Mouse (Mus musculus) limb, embryonic 12.5 days (tissue): Measurements from ENCODE around the gene Bpifb1. TPM values are rescaled to one million over a fixed set of nuclear protein-coding genes. Genes with fewer than 3 reads are reported as not detected.
"Not testable (repeated sequence)": the region's sequence is repeated elsewhere in the genome, so short reads cannot be mapped to it uniquely, and the experiment has no call there.

Experiments used
- ATAC-seq: fragments of 200-750 bp; cut with Nextera tagmentation; 2 replicates; pipeline ENCODE4 v1.8.0; 2017; ENCODE audit warnings: low read depth, moderate TSS enrichment; ENCODE audit not compliant: insufficient number of reproducible peaks, insufficient read depth, low FRiP score, low TSS enrichment
- H3K27ac ChIP-seq: fragments of 300-500 bp; sonication (generic); 2 replicates; pipeline ENCODE4 v1.5.1; 2016; ENCODE audit warnings: mild to moderate bottlenecking, moderate library complexity
- H3K27me3 ChIP-seq: fragments of 300-500 bp; sonication (generic); 2 replicates; pipeline ENCODE4 v1.6.1; 2016; ENCODE audit warnings: mild to moderate bottlenecking, moderate library complexity
- H3K36me3 ChIP-seq: fragments of 300-500 bp; sonication (generic); 2 replicates; pipeline ENCODE4 v1.6.1; 2016; ENCODE audit warnings: mild to moderate bottlenecking, moderate library complexity
- H3K4me1 ChIP-seq: fragments of 300-500 bp; sonication (generic); replicated peaks from 2 replicates; pipeline ENCODE4 v1.6.1; 2016
- H3K4me2 ChIP-seq: fragments of 300-500 bp; sonication (generic); 2 replicates; pipeline ENCODE4 v1.6.1; 2016; ENCODE audit warnings: mild to moderate bottlenecking, moderate library complexity
- H3K4me3 ChIP-seq: fragments of 300-500 bp; sonication (generic); replicated peaks from 2 replicates; pipeline ENCODE4 v1.5.1; 2016; ENCODE audit warnings: mild to moderate bottlenecking
- H3K9ac ChIP-seq: fragments of 300-500 bp; sonication (generic); replicated peaks from 2 replicates; pipeline ENCODE4 v1.6.1; 2016; ENCODE audit warnings: mild to moderate bottlenecking, moderate library complexity
- H3K9me3 ChIP-seq: fragments of 300-500 bp; sonication (generic); 2 replicates; pipeline ENCODE4 v1.6.1; 2016; ENCODE audit warnings: mild to moderate bottlenecking, moderate library complexity
- WGBS: fragments of 180-500 bp; shearing (Covaris S2); methylation state at CpG from one replicate; pipeline ENCODE4 v1.1.7; 2016; 5-methylcytosine and 5-hydroxymethylcytosine counted together
- polyA plus RNA-seq: library from polyadenylated mRNA; unstranded; fragments of >200 nt; fragmentation: Nextera tagmentation; extraction: Ambion mirVana; gene quantifications from 2 replicates; pipeline ENCODE4 v1.2.1, GENCODE M21; 2016

Gene Bpifb1
- polyA plus RNA-seq, 1 experiment from 2014 or later, result not detected

GRCm38 (mm10) chr2:154211881-154212280 is 21.3 kb downstream of the Bpifb1 start:
- no peak for ATAC-seq
- H3K27ac ChIP-seq, result no peak overlapping the region
- no peaks in the 10 kb centered on the region for H3K36me3 ChIP-seq
- no peaks in the 10 kb centered on the region for H3K4me1 ChIP-seq
- 86% methylated on average over 4 of the region's 4 CpGs for WGBS
- H3K9ac ChIP-seq, result no peak overlapping the region
- no peak overlapping the region for H3K4me3 ChIP-seq
- no peaks in the 10 kb centered on the region for H3K9me3 ChIP-seq
- H3K27me3 ChIP-seq, result no peaks in the 10 kb centered on the region
- no peak overlapping the region for H3K4me2 ChIP-seq

- Histone ChIP-seq H3K4me2 (no peak overlapping the region), H3K9me3 (no peaks in the 10 kb centered on the region), H3K9ac (no peak overlapping the region), H3K27me3 (no peaks in the 10 kb centered on the region), H3K4me3 (no peak overlapping the region), H3K36me3 (no peaks in the 10 kb centered on the region), H3K27ac (no peak overlapping the region), H3K4me1 (no peaks in the 10 kb centered on the region)
- WGBS, result 16% methylated on average over 5 of the region's 5 CpGs
- no peak for ATAC-seq
These were observed 24.6 kb downstream of the Bpifb1 start for GRCm38 (mm10) chr2:154215191-154215590.

- Histone ChIP-seq H3K36me3 (no peaks in the 10 kb centered on the region), H3K4me1 (peaks cover 18% of the 10 kb centered on the region), H3K4me3 (no peak overlapping the region), H3K27ac (no peak overlapping the region), H3K9me3 (no peaks in the 10 kb centered on the region), H3K9ac (no peak overlapping the region), H3K4me2 (no peak overlapping the region), H3K27me3 (no peaks in the 10 kb centered on the region)
- WGBS, result 73% methylated on average over 5 of the region's 5 CpGs
- no peak for ATAC-seq
These were observed 29.3 kb downstream of the Bpifb1 start for GRCm38 (mm10) chr2:154219950-154220349.

DNA sequence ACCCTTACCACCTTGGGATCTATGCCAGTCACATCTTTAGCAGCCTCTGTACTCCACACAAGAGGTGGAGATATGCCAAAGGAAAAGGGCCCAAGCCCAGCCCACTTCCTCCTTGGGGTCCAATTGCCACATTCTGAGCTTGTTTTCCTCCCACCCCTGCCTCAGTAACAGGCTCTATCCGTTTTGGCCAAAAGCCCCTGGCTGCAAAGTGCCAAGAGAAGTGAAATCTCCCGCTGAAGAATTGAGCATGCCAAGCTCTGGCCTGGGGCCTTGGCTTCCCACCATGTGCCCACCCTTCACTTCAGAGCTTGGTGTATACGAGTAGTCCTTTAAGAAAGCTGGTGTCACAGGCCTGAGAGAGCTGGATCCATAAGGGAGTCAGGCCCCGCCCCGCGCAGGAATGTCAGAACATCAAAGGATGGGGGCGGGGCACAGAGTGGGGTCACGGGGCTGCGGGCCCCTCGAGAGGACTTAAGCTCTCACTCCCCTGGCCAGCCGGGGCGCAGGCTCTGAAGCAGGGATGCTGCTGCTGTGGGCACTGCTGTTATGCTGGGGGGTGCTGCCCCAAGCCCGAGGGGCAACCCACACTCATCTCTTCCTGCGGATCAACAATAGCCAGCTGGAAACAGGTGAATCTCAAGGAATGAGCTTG is 32.8 kb downstream of the Bpifb1 start, which contains the start of gene Bpifb5:
TSS of gene Bpifb5 (plus strand) at position 478 of the 652 bp plus-strand sequence.
- H3K27ac ChIP-seq, result no peak within 1 kb of the TSS
- WGBS, result 5% methylated on average over 14 of the region's 14 CpGs

DNA sequence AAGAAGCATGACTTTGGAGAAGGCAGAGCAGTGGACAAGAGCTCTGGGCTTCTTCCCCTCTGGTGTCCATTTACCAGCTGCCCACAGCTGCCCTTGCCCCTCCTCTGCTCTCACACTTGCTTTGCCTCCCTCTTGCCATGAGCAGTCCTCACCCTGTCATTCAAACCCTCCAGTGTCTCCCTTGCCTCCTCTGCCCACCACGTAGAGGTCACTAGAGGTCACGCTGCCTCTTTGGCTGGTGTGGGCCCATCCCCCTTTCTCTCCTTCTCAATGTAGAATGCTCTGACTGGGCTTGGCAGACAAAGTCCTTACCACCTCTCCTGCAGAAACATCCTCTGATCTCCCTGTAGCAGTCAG is 33.3 kb downstream of the Bpifb1 start:
- no peak for ATAC-seq
- no peaks in the 10 kb centered on the region for H3K36me3 ChIP-seq
- 9% methylated on average over 2 of the region's 2 CpGs for WGBS
- no peaks in the 10 kb centered on the region for H3K9me3 ChIP-seq
- peak overlapping the region; percentile 36; the same call in 1 of the 2 replicates for H3K4me2 ChIP-seq
- H3K9ac ChIP-seq, result no peak overlapping the region
- H3K4me1 ChIP-seq, result peaks cover 28% of the 10 kb centered on the region
- no peak overlapping the region for H3K4me3 ChIP-seq
- H3K27ac ChIP-seq, result no peak overlapping the region
- no peaks in the 10 kb centered on the region for H3K27me3 ChIP-seq

More for the DNA sequence above, 32.8 kb downstream of the Bpifb1 start, which contains the start of gene Bpifb5:
- no peak for ATAC-seq
- Histone ChIP-seq H3K27me3 (no peaks in the 10 kb centered on the region), H3K9ac (no peak within 1 kb of the TSS), H3K36me3 (no peaks in the 10 kb centered on the region), H3K9me3 (no peaks in the 10 kb centered on the region), H3K4me2 (peak within 1 kb of the TSS; percentile 36), H3K4me1 (peaks cover 28% of the 10 kb centered on the region), H3K4me3 (no peak within 1 kb of the TSS)

GRCm38 (mm10) chr2:154226991-154227390 is 36.4 kb downstream of the Bpifb1 start:
- Histone ChIP-seq H3K4me3 (no peak overlapping the region), H3K4me2 (no peak overlapping the region), H3K9ac (no peak overlapping the region), H3K9me3 (no peaks in the 10 kb centered on the region), H3K27me3 (no peaks in the 10 kb centered on the region), H3K27ac (no peak overlapping the region), H3K36me3 (no peaks in the 10 kb centered on the region), H3K4me1 (peaks cover 28% of the 10 kb centered on the region)
- no peak for ATAC-seq
- 63% methylated on average over 4 of the region's 4 CpGs for WGBS

DNA sequence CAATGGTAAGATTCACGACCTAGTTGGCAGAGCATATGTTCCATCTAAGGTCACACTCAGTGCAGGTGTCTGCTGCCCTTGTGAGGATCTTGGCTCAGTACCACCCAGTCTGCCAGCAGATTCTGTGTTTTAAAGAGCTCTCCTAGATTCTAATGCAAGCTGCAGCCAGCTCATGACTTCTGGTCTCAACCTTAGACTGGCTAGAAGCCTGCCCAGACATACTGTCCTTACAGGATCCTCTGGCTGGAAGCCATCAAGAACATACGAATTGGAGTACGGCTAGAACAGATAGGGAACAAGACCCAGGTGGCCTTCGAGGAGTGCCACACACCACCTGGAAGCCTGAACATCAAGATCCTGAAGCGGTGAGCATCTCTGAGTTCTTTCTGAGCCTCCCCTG is 37.2 kb downstream of the Bpifb1 start:
- Histone ChIP-seq H3K36me3 (no peaks in the 10 kb centered on the region), H3K27me3 (no peaks in the 10 kb centered on the region), H3K9ac (no peak overlapping the region), H3K27ac (no peak overlapping the region), H3K4me3 (no peak overlapping the region), H3K4me1 (peaks cover 24% of the 10 kb centered on the region), H3K9me3 (no peaks in the 10 kb centered on the region), H3K4me2 (no peak overlapping the region)
- WGBS, result 74% methylated on average over 5 of the region's 5 CpGs
- no peak for ATAC-seq

- H3K9ac ChIP-seq, result no peak overlapping the region
- no peak overlapping the region for H3K4me3 ChIP-seq
- no peaks in the 10 kb centered on the region for H3K9me3 ChIP-seq
- H3K27me3 ChIP-seq, result no peaks in the 10 kb centered on the region
- H3K27ac ChIP-seq, result no peak overlapping the region
- 92% methylated on average over 6 of the region's 6 CpGs for WGBS
- ATAC-seq, result no peak
- H3K36me3 ChIP-seq, result no peaks in the 10 kb centered on the region
- H3K4me1 ChIP-seq, result no peaks in the 10 kb centered on the region
- H3K4me2 ChIP-seq, result no peak overlapping the region
These were observed 42.8 kb downstream of the Bpifb1 start for GRCm38 (mm10) chr2:154233426-154233825.

DNA sequence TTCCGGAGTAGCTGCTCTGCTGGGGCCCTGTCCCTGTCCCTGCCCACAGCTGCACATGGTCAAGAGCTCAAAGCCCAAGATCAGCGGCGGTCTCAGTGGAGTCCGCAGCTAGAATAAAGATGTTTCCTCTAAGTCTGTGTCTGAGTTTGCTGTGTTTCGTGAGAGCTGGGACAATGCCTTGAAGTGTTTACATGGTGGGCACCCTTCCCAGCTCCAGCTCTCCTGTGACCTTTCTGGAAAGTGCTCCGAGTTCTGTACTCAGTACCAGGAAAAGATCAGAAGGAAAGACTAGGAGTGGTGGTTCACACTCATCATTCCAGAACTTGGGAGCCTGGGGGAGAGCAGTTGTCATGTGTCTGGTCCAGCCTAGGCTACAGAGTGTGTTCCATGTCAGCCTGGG is 50.2 kb downstream of the Bpifb1 start:
- no peaks in the 10 kb centered on the region for H3K9me3 ChIP-seq
- no peaks in the 10 kb centered on the region for H3K27me3 ChIP-seq
- no peak overlapping the region for H3K27ac ChIP-seq
- H3K4me2 ChIP-seq, result no peak overlapping the region
- H3K4me3 ChIP-seq, result no peak overlapping the region
- no peaks in the 10 kb centered on the region for H3K4me1 ChIP-seq
- no peak for ATAC-seq
- 86% methylated on average over 6 of the region's 6 CpGs for WGBS
- no peak overlapping the region for H3K9ac ChIP-seq
- H3K36me3 ChIP-seq, result no peaks in the 10 kb centered on the region

DNA sequence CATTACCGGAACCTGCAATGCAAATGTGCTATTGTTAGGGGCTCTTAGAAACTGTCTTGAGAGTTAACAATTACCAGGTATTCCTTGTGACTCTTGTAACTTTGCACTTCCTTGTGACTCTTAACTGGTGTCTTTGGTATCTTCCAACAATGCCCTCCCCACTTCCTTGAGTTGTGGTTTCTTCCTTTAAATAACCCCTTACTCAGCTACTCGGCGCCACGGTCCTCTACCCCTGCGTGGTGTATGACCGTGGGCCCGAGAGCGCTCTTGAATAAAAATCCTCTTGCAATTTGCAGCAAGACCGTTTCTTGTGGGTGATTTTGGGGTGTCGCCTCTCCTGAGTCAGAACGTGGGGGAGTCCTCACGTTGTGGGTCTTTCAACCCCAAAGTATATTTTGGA is 52.1 kb downstream of the Bpifb1 start:
- ATAC-seq, H3K4me1 ChIP-seq, H3K9me3 ChIP-seq, H3K27me3 ChIP-seq, H3K4me2 ChIP-seq, H3K9ac ChIP-seq, H3K4me3 ChIP-seq, H3K27ac ChIP-seq, H3K36me3 ChIP-seq: not testable (repeated sequence)
- 93% methylated on average over 11 of the region's 12 CpGs for WGBS

DNA sequence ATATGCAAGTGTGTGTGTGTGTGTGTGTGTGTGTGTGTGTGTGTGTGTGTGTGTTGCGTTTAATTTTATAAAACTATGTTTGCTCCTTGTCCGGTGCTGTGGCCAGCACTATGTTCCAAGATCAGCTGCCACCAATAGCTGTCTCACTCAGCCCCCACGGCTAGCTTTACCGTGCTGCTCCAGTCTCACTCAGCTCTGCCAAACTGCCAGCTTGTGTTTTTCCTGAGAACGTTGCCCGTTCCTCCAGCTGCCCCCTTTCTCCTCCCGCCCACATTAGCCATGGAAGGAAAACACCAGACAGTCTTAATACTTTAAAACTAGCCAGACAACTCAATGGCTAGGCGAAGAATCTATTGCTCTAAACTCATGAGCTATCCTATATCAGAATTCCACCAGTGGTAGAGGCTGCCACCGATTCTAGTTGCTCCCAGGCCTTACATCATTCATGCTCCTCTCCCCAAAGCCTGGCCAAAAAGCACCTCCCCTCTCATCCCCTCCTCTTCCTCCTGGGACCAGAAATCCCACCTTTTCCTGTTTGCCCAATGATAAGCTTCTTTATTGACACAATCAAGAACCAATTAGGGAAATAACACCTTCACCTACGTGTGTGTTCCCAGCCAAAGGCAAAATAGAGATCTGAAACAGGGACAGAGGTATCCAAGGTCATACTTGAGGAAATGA is 52.9 kb downstream of the Bpifb1 start:
- ATAC-seq, result no peak
- WGBS, result 84% methylated on average over 10 of the region's 10 CpGs
- H3K9me3 ChIP-seq, result no peaks in the 10 kb centered on the region
- no peaks in the 10 kb centered on the region for H3K36me3 ChIP-seq
- no peak overlapping the region for H3K9ac ChIP-seq
- no peak overlapping the region for H3K4me3 ChIP-seq
- H3K27ac ChIP-seq, result no peak overlapping the region
- no peaks in the 10 kb centered on the region for H3K27me3 ChIP-seq
- H3K4me1 ChIP-seq, result no peaks in the 10 kb centered on the region
- no peak overlapping the region for H3K4me2 ChIP-seq

- no peak overlapping the region for H3K4me3 ChIP-seq
- no peak overlapping the region for H3K4me2 ChIP-seq
- no peaks in the 10 kb centered on the region for H3K9me3 ChIP-seq
- WGBS, result 87% methylated on average over 5 of the region's 5 CpGs
- no peak overlapping the region for H3K9ac ChIP-seq
- no peak for ATAC-seq
- H3K36me3 ChIP-seq, result no peaks in the 10 kb centered on the region
- no peak overlapping the region for H3K27ac ChIP-seq
- no peaks in the 10 kb centered on the region for H3K27me3 ChIP-seq
- no peaks in the 10 kb centered on the region for H3K4me1 ChIP-seq
These were observed 54.7 kb downstream of the Bpifb1 start for GRCm38 (mm10) chr2:154245322-154245721.
